Mouse (Mus musculus) layer of hippocampus, adult 9-11 months (tissue): ENCODE results near the gene Apon.
"Not testable (repeated sequence)": the region's sequence is repeated elsewhere in the genome, so short reads cannot be mapped to it uniquely, and the experiment has no call there.

Experiments
- DNase-seq: peaks from one replicate; pipeline ENCODE4 v3.0.0; 2022

Apon gene

GRCm38 (mm10) chr10:128236321-128236720 lies 17.6 kb upstream of the Apon start:
- DNase-seq, result no peak

DNA sequence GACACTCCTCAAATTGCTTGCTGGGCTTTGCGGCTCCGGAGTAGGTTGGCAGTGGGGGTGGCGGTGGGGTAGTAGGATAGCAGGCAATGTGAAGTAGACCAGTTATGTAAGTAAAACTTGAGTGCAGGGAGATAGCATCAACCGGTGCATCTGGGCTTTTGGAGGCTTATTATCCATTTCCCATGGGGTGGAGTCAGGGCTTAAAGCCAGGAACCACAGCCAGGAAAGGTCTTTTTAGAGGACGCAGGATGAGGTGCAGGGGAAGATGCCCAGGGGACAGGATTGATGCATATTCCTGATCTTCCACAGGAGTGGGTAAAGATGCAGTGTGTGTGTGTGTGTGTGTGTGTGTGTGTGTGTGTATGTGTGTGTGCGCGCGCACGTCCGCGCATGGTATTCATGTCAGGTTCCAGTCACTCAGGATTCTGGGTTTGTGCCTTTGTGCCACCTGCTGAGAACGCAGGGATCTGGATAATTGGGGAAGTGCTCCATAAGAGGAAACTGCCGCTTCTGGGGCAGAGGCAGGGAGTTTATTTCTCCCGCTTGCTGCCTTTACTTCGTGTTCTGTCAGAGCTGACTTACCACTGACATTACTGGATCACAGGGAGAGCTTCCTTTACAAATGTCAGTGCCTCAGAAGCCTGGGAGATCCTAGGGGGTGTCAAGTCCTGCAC lies 16.0 kb upstream of the Apon start:
- peak; percentile 21 for DNase-seq

- DNase-seq, result no peak
Measured at GRCm38 (mm10) chr10:128239140-128239539, 14.8 kb upstream of the Apon start.

GRCm38 (mm10) chr10:128240131-128240530 lies 13.8 kb upstream of the Apon start:
- no peak for DNase-seq

GRCm38 (mm10) chr10:128243252-128243651 lies 10.6 kb upstream of the Apon start:
- no peak for DNase-seq

- no peak for DNase-seq
Measured at GRCm38 (mm10) chr10:128244121-128244520, 9.8 kb upstream of the Apon start.

DNA sequence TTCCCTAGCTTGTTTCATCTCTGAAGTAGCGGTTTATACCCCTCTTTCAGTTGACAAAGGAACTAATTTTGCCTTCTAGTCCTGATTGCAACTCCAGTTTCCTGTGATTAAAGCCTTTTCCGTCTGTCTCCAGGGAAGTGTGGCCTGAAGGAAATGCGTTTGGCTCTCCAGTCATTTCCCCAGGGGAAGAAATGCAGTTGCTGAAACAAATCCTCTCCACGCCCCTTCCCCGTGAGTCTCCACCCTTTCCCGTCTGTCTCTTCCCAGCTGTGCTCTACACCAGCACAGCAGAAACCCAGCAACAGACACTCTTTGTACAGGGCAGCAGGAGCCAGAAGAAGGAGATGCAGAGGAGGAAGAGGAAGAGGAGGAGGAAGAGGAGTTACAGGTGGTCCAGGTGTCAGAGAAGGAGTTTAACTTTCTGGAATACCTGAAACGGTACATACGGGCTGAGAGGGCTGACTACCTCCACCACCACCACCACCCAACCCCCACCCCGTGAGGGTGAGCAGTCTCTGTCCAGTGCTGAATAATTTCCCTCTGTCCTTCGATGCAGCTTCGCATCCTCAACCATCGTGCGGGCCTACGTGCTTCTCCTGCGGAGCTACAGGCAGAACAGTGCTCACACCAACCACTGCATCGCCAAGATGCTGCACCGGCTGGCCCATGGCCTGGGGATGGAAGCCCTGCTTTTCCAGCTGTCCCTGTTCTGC lies 6.7 kb upstream of the Apon start:
- no peak for DNase-seq

GRCm38 (mm10) chr10:128250565-128250964 lies 3.3 kb upstream of the Apon start:
- DNase-seq, result no peak

DNA sequence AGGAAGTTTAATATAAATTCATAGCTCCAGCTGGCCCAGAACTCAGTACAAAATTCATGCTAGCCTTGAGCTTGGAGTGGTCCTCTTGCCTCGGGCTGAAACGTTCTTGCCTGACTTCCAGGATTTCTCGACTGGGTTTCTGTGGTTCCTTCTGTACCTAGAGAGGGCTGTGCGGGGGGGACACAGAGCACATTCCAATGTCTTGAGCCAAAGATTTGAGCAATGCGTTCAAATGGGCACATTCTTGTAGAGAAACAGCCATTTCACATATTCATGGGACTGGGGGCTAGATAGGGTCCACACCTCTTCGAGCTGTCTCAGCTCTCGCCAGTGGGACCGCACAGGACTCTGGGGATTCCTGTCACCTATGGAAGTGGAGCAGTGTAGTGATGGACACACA lies 2.0 kb downstream of the Apon start:
- no peak for DNase-seq

GRCm38 (mm10) chr10:128256328-128256727 lies 2.4 kb downstream of the Apon start:
- no peak for DNase-seq

- DNase-seq, result no peak
Measured at GRCm38 (mm10) chr10:128258953-128259352, 5.1 kb downstream of the Apon start.

GRCm38 (mm10) chr10:128259946-128260345 lies 6.0 kb downstream of the Apon start:
- no peak for DNase-seq

DNA sequence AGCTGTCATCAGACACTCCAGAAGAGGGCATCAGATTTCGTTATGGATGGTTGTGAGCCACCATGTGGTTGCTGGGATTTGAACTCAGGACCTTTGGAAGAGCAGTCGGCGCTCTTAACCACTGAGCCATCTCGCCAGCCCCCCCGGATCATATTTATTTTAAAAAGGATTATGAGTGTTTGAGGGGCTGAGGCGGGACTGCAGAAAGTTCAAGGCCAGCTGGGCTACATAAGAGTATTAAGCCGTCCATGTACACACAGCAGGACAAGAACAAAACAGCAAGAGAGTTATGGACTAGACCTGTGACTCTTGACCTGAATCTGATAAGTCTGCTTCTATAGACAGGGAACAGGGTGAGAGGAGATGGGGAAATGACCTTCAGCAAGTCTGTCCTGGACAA lies 6.5 kb downstream of the Apon start:
- not testable (repeated sequence) for DNase-seq

GRCm38 (mm10) chr10:128262300-128262699 lies 8.4 kb downstream of the Apon start:
- DNase-seq, result no peak

DNA sequence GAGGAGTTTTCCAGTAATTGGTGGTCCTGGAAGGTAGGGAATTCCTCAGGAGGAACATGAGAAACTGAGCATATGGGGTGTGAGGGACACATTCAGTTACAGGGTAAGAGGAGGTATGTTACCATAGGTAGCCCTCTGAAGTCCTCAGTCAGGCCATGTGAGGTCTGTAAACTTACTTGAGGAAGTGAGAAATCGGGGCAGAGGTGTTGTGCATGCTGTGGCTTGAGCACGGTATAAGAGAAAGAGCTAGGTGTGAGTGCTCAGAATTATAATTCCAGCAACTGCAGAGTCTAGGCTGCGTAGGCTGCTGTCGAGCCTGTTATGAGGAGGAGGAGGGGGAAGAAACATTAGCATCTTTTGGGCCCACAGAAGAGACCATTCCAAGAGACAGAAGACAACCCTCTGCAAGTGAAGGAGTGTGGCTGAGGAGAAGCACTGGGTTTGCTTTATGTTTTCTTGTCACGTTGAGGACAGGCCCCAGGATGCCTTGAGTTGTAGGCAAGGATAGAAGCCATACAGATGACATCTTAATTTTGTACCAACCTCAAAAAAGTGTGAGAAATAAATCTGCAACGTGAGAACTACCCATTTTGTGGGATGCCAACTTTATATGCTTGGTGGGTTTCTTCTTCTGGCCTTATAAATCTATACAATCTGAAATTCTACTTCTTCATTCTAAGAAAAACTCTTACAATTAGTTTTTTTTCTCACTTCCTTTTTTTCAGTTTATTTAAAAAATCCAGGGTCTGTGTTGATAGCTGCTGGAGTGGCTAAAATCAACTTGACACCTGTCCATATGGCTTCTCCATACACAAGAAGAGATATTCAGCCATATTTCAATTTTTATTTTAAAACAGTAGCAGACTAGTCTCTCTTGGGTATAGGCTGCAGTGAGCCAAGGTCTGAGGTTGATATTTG lies 9.8 kb downstream of the Apon start:
- DNase-seq, result no peak

GRCm38 (mm10) chr10:128268371-128268770 lies 14.5 kb downstream of the Apon start, which contains the start of gene Apof:
Gene Apof, plus strand, starts transcription at chr10:128268671.
- no peak for DNase-seq

DNA sequence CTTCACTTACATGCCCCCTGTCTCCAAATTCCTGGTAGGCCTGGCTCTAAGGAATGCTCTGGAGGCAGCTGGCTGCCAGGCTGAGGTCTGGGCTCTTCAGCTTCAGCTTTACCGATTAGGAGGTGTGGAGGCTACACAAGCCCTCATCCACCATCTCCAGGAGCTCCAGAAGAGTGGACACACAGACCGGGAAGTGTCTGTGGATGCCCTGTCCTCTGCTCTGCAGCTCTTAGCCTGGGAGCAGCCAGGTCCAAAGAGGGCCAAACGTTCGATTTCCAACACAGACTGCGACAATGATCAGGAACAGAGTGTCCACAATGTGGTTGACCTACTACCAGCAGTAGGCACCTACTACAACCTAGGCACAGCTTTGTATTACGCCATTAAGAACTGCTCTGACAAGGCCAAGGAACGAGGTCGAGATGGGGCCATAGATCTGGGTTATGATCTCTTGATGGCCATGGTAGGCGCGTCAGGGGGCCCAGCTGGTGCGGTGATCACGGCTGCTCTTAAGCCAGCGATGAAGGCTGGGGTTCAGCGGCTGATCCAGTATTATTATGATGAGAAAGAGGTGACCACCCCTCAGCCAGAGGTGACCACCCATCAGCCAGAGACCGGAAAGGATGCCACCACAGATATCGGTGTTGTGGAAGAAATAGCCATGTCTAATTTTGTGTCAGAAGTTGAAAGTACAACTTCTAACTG lies 15.5 kb downstream of the Apon start:
- DNase-seq, result no peak

GRCm38 (mm10) chr10:128270287-128270841 lies 16.5 kb downstream of the Apon start, which contains the start of gene Stat2:
Gene Stat2, plus strand, starts transcription at chr10:128270559.
- peak; percentile 98 for DNase-seq

DNA sequence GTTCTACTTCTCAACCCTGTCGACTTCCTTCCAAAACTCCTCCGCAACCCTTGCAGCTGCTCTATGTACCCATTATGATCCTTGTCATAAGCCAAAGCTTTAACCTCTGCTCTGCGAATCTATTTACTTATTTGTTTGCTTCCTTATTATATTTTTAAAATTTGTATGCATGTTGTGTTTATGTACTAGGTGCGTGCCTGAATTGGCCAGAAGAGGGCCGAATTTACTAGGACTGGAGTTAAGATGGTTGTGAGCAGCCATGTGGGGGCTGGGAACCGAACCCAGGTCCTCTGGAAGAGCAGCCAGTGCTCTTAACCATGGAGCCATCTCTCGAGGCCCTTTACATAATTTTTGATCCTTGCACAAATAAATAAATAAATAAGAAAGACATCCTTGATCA lies 17.0 kb downstream of the Apon start:
- no peak for DNase-seq

DNA sequence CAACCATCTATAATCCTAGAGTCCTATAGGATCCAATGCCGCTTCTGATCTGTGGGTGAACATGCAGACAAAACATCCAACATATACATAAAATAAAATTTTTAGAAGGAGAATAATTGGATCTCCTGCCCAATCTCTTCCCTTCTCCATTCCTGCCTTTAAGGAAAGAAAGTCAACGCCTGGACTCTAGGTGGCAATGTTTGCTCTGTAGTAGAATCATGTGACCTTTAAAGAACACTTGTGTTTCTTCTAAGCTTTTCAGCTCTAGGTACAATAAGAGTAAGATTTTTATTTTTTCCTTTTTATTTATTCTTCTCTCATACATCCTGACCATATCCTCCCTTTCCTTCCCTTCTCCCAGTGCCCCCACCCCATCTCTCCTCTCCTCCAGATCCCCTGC lies 18.0 kb downstream of the Apon start:
- DNase-seq, result no peak

DNA sequence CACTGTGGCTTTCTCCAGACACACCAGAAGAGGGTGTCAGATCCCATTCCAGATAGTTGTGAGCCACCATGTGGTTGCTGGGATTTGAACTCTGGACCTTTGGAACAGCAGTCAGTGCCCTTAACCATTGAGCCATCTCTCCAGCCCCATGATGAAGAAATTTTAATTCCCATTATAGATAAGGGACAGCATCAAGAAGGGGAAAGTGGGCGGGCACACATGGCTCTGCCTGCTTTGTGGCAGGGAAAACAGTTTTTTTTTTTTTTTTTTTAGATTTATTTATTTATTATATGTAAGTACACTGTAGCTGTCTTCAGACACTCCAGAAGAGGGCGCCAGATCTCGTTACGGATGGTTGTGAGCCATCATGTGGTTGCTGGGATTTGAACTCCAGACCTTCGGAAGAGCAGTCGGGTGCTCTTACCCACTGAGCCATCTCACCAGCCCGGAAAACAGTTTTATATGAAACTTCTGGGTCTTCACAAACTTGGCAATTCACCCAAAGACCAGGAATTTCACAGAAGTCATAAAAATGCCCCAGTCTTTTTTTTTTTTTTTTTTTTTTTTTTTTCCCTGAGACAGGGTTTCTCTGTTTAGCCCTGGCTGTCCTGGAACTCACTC lies 19.0 kb downstream of the Apon start:
- DNase-seq, result not testable (repeated sequence)

DNA sequence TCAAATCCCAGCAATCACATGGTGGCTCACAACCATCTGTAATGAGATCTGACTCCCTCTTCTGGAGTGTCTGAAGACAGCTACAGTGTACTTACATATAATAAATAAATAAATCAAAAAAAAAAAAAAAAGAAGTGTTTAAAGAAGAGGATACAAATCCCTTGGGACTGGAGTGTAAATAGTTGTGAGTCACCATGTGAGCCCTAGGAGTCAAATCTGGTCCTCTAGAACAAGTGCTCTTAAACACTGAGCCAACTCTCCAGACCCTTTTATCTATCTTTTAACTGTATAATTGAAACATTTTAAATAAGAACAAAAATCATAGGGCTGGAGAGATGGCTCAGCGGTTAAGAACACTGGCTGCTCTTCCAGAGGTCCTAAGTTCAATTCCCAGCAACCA lies 21.5 kb downstream of the Apon start:
- DNase-seq, result not testable (repeated sequence)
